Mouse (Mus musculus): ENCODE data around the gene 1700029I15Rik. TPM values are rescaled to one million over a fixed set of nuclear protein-coding genes. Genes with fewer than 3 reads are reported as not detected.
A peak's percentile ranks its signal among the peaks of the same experiment; 100 is the strongest.

The 1700029I15Rik gene
- polyA plus RNA-seq, 1 experiment from 2014 or later = 3.1 TPM

GRCm38 (mm10) chr2:92402591-92403326 lies 20.4 kb downstream of the 1700029I15Rik start:
- H3K4me1 ChIP-seq (ENCODE audit: insufficient read depth, low read length) = peaks cover 8% of the 10 kb centered on the region
- no peak for ATAC-seq (ENCODE audit: low FRiP score, low TSS enrichment)

GRCm38 (mm10) chr2:92403776-92404319 lies 21.5 kb downstream of the 1700029I15Rik start:
- Histone ChIP-seq H3K4me1 (ENCODE audit: insufficient read depth, low read length) (peaks cover 8% of the 10 kb centered on the region), H3K4me3 (ENCODE audit: low read length) (no peak overlapping the region), H3K9ac (replicated peaks; ENCODE audit: low read length) (no peak overlapping the region), H3K9me3 (ENCODE audit: low read length) (no peaks in the 10 kb centered on the region), H3K27me3 (ENCODE audit: insufficient read depth, low read length) (no peaks in the 10 kb centered on the region), H3K36me3 (ENCODE audit: insufficient read depth, low read length) (peaks cover 14% of the 10 kb centered on the region), H3K4me2 (replicated peaks; ENCODE audit: low read depth, low read length) (no peak overlapping the region), H3K27ac (ENCODE audit: low read length) (no peak overlapping the region)
- no peak for ATAC-seq (ENCODE audit: low FRiP score, low TSS enrichment)
- 97% methylated on average over 5 of the region's 5 CpGs for WGBS

More at GRCm38 (mm10) chr2:92402591-92403326, 20.4 kb downstream of the 1700029I15Rik start:
- no peak overlapping the region for H3K27ac ChIP-seq (ENCODE audit: low read length)
- H3K9ac ChIP-seq (replicated peaks; ENCODE audit: low read length) = no peak overlapping the region
- H3K9me3 ChIP-seq (ENCODE audit: low read length) = no peaks in the 10 kb centered on the region
- 79% methylated on average over 4 of the region's 4 CpGs for WGBS
- H3K4me2 ChIP-seq (replicated peaks; ENCODE audit: low read depth, low read length) = no peak overlapping the region
- H3K4me3 ChIP-seq (ENCODE audit: low read length) = no peak overlapping the region
- H3K36me3 ChIP-seq (ENCODE audit: insufficient read depth, low read length) = peaks cover 12% of the 10 kb centered on the region; the same call in 1 of the 2 replicates
- H3K27me3 ChIP-seq (ENCODE audit: insufficient read depth, low read length) = no peaks in the 10 kb centered on the region

- ATAC-seq (ENCODE audit: low FRiP score, low TSS enrichment) = no peak
- Histone ChIP-seq H3K27ac (ENCODE audit: low read length) (no peak overlapping the region), H3K27me3 (ENCODE audit: insufficient read depth, low read length) (no peaks in the 10 kb centered on the region), H3K4me3 (ENCODE audit: low read length) (no peak overlapping the region), H3K4me2 (replicated peaks; ENCODE audit: low read depth, low read length) (no peak overlapping the region), H3K4me1 (ENCODE audit: insufficient read depth, low read length) (peaks cover 8% of the 10 kb centered on the region), H3K9me3 (ENCODE audit: low read length) (no peaks in the 10 kb centered on the region), H3K9ac (replicated peaks; ENCODE audit: low read length) (no peak overlapping the region), H3K36me3 (ENCODE audit: insufficient read depth, low read length) (peaks cover 23% of the 10 kb centered on the region)
- WGBS = 75% methylated on average over 6 of the region's 6 CpGs
These were observed 22.4 kb downstream of the 1700029I15Rik start for GRCm38 (mm10) chr2:92404737-92405136.

- Histone ChIP-seq H3K9ac (replicated peaks; ENCODE audit: low read length) (no peak overlapping the region), H3K4me2 (replicated peaks; ENCODE audit: low read depth, low read length) (no peak overlapping the region), H3K9me3 (ENCODE audit: low read length) (no peaks in the 10 kb centered on the region), H3K27ac (ENCODE audit: low read length) (no peak overlapping the region), H3K4me1 (ENCODE audit: insufficient read depth, low read length) (peaks cover 4% of the 10 kb centered on the region), H3K36me3 (ENCODE audit: insufficient read depth, low read length) (peaks cover 32% of the 10 kb centered on the region), H3K4me3 (ENCODE audit: low read length) (no peak overlapping the region), H3K27me3 (ENCODE audit: insufficient read depth, low read length) (no peaks in the 10 kb centered on the region)
- ATAC-seq (ENCODE audit: low FRiP score, low TSS enrichment) = no peak
- 90% methylated on average over 7 of the region's 7 CpGs for WGBS
These were observed 23.3 kb downstream of the 1700029I15Rik start for GRCm38 (mm10) chr2:92405687-92406086.

GRCm38 (mm10) chr2:92408309-92409045 lies 26.1 kb downstream of the 1700029I15Rik start:
- Histone ChIP-seq H3K27ac (ENCODE audit: low read length) (no peak overlapping the region), H3K4me2 (replicated peaks; ENCODE audit: low read depth, low read length) (no peak overlapping the region), H3K36me3 (ENCODE audit: insufficient read depth, low read length) (peaks cover 59% of the 10 kb centered on the region), H3K9ac (replicated peaks; ENCODE audit: low read length) (no peak overlapping the region), H3K4me1 (ENCODE audit: insufficient read depth, low read length) (no peaks in the 10 kb centered on the region), H3K9me3 (ENCODE audit: low read length) (no peaks in the 10 kb centered on the region), H3K27me3 (ENCODE audit: insufficient read depth, low read length) (no peaks in the 10 kb centered on the region), H3K4me3 (ENCODE audit: low read length) (no peak overlapping the region)
- 0 out of 2 replicates have a peak, but pooled peaks have one; percentile 39 for ATAC-seq (ENCODE audit: low FRiP score, low TSS enrichment)
- WGBS = 84% methylated on average over 18 of the region's 18 CpGs

GRCm38 (mm10) chr2:92411705-92412104 lies 29.4 kb downstream of the 1700029I15Rik start:
- Histone ChIP-seq H3K4me1 (ENCODE audit: insufficient read depth, low read length) (no peaks in the 10 kb centered on the region), H3K27me3 (ENCODE audit: insufficient read depth, low read length) (no peaks in the 10 kb centered on the region), H3K36me3 (ENCODE audit: insufficient read depth, low read length) (peaks cover 75% of the 10 kb centered on the region), H3K4me2 (replicated peaks; ENCODE audit: low read depth, low read length) (no peak overlapping the region), H3K9me3 (ENCODE audit: low read length) (no peaks in the 10 kb centered on the region), H3K4me3 (ENCODE audit: low read length) (no peak overlapping the region), H3K27ac (ENCODE audit: low read length) (no peak overlapping the region), H3K9ac (replicated peaks; ENCODE audit: low read length) (no peak overlapping the region)
- ATAC-seq (ENCODE audit: low FRiP score, low TSS enrichment) = no peak
- WGBS = 90% methylated on average over 10 of the region's 10 CpGs

GRCm38 (mm10) chr2:92421723-92422387 lies 39.5 kb downstream of the 1700029I15Rik start:
- H3K27me3 ChIP-seq (ENCODE audit: insufficient read depth, low read length) = no peaks in the 10 kb centered on the region
- ATAC-seq (ENCODE audit: low FRiP score, low TSS enrichment) = no peak
- no peaks in the 10 kb centered on the region for H3K9me3 ChIP-seq (ENCODE audit: low read length)
- H3K4me1 ChIP-seq (ENCODE audit: insufficient read depth, low read length) = peaks cover 4% of the 10 kb centered on the region; the same call in 1 of the 2 replicates
- H3K4me3 ChIP-seq (ENCODE audit: low read length) = no peak overlapping the region
- H3K9ac ChIP-seq (replicated peaks; ENCODE audit: low read length) = no peak overlapping the region
- WGBS = 90% methylated on average over 7 of the region's 7 CpGs
- no peak overlapping the region for H3K4me2 ChIP-seq (replicated peaks; ENCODE audit: low read depth, low read length)
- peaks cover 62% of the 10 kb centered on the region for H3K36me3 ChIP-seq (ENCODE audit: insufficient read depth, low read length)
- no peak overlapping the region for H3K27ac ChIP-seq (ENCODE audit: low read length)

GRCm38 (mm10) chr2:92422388-92423135 lies 40.2 kb downstream of the 1700029I15Rik start:
- H3K4me2 ChIP-seq (replicated peaks; ENCODE audit: low read depth, low read length) = no peak overlapping the region
- H3K4me3 ChIP-seq (ENCODE audit: low read length) = no peak overlapping the region
- H3K27me3 ChIP-seq (ENCODE audit: insufficient read depth, low read length) = no peaks in the 10 kb centered on the region
- ATAC-seq (ENCODE audit: low FRiP score, low TSS enrichment) = no peak
- H3K36me3 ChIP-seq (ENCODE audit: insufficient read depth, low read length) = peaks cover 61% of the 10 kb centered on the region
- no peaks in the 10 kb centered on the region for H3K9me3 ChIP-seq (ENCODE audit: low read length)
- no peak overlapping the region for H3K9ac ChIP-seq (replicated peaks; ENCODE audit: low read length)
- H3K4me1 ChIP-seq (ENCODE audit: insufficient read depth, low read length) = peaks cover 8% of the 10 kb centered on the region; the same call in 1 of the 2 replicates
- H3K27ac ChIP-seq (ENCODE audit: low read length) = no peak overlapping the region
- WGBS = 64% methylated on average over 10 of the region's 10 CpGs

GRCm38 (mm10) chr2:92423156-92423555 lies 40.8 kb downstream of the 1700029I15Rik start:
- no peak overlapping the region for H3K27ac ChIP-seq (ENCODE audit: low read length)
- no peak for ATAC-seq (ENCODE audit: low FRiP score, low TSS enrichment)
- H3K4me2 ChIP-seq (replicated peaks; ENCODE audit: low read depth, low read length) = no peak overlapping the region
- H3K4me3 ChIP-seq (ENCODE audit: low read length) = no peak overlapping the region
- H3K4me1 ChIP-seq (ENCODE audit: insufficient read depth, low read length) = peaks cover 14% of the 10 kb centered on the region; the same call in 1 of the 2 replicates
- no peaks in the 10 kb centered on the region for H3K27me3 ChIP-seq (ENCODE audit: insufficient read depth, low read length)
- H3K9me3 ChIP-seq (ENCODE audit: low read length) = no peaks in the 10 kb centered on the region
- no peak overlapping the region for H3K9ac ChIP-seq (replicated peaks; ENCODE audit: low read length)
- peaks cover 58% of the 10 kb centered on the region for H3K36me3 ChIP-seq (ENCODE audit: insufficient read depth, low read length)
- 91% methylated on average over 9 of the region's 9 CpGs for WGBS
